Mouse (Mus musculus) gastrocnemius, adult 2 months (tissue): Measurements from ENCODE around the gene Iah1. TPM values are rescaled to one million over a fixed set of nuclear protein-coding genes. Genes with fewer than 3 reads are reported as not detected.
A peak's percentile ranks its signal among the peaks of the same experiment; 100 is the strongest.

Experiments
- DNase-seq: peaks from one replicate; pipeline ENCODE4 v3.0.0; 2022
- H3K27ac ChIP-seq: fragments of 200-600 bp; 2 replicates; pipeline ENCODE4 v1.8.1; 2022; ENCODE audit warnings: mild to moderate bottlenecking
- H3K4me3 ChIP-seq: fragments of 200-600 bp; 2 replicates; pipeline ENCODE4 v1.8.1; 2022; ENCODE audit warnings: mild to moderate bottlenecking, moderate library complexity
- CTCF ChIP-seq: fragments of 200-600 bp; IDR thresholded peaks from 2 replicates; pipeline ENCODE4 v1.8.1; 2022; ENCODE audit warnings: antibody characterized with exemption, mild to moderate bottlenecking, moderate library complexity
- intact Hi-C: fragments of 180-260 bp; cut with DNase I; formaldehyde crosslinking; loops from one replicate; pipeline ENCODE4 v1.15.1; 2025
- total RNA-seq, 2 experiments: library from RNA; stranded (reverse); gene quantifications; 2 replicates each; pipeline ENCODE4 v1.2.3; 2021

Gene Iah1
- total RNA-seq, 2 experiments from 2014 or later, result 4.5 to 6.3 TPM

GRCm38 (mm10) chr12:21289651-21290050 lies 26.5 kb upstream of the Iah1 start:
- no peak for DNase-seq
- no peak for TF ChIP-seq CTCF
- Histone ChIP-seq H3K27ac (no peak overlapping the region), H3K4me3 (no peak overlapping the region)
- intact Hi-C loops, result loop anchor here (5.0 kb wide), 1 partner anchor 83 kb away; the partner anchor contains the start of gene Adam17

GRCm38 (mm10) chr12:21298856-21299255 lies 17.3 kb upstream of the Iah1 start:
- H3K27ac ChIP-seq, result no peak overlapping the region
- no peak for DNase-seq
- no peak overlapping the region for H3K4me3 ChIP-seq
- TF ChIP-seq CTCF, result no peak
- intact Hi-C loops, result no loop called here

- DNase-seq, result no peak
- TF ChIP-seq CTCF, result no peak
- H3K27ac ChIP-seq, result no peak overlapping the region
- no peak overlapping the region for H3K4me3 ChIP-seq
- intact Hi-C loops, result no loop called here
Measured at GRCm38 (mm10) chr12:21301324-21301723, 14.9 kb upstream of the Iah1 start.

GRCm38 (mm10) chr12:21301932-21302331 lies 14.3 kb upstream of the Iah1 start:
- no peak for DNase-seq
- intact Hi-C loops, result no loop called here
- no peak overlapping the region for H3K4me3 ChIP-seq
- no peak overlapping the region for H3K27ac ChIP-seq
- no peak for TF ChIP-seq CTCF

- DNase-seq, result no peak
- Histone ChIP-seq H3K27ac (no peak overlapping the region), H3K4me3 (no peak overlapping the region)
- intact Hi-C loops, result no loop called here
- TF ChIP-seq CTCF, result no peak
Measured at GRCm38 (mm10) chr12:21302361-21302783, 13.8 kb upstream of the Iah1 start.

- intact Hi-C loops, result no loop called here
- Histone ChIP-seq H3K27ac (no peak overlapping the region), H3K4me3 (no peak overlapping the region)
- no peak for TF ChIP-seq CTCF
- DNase-seq, result no peak
Measured at GRCm38 (mm10) chr12:21305741-21306140, 10.4 kb upstream of the Iah1 start.

GRCm38 (mm10) chr12:21306721-21307120 lies 9.5 kb upstream of the Iah1 start:
- intact Hi-C loops, result no loop called here
- no peak for DNase-seq
- no peak overlapping the region for H3K27ac ChIP-seq
- no peak overlapping the region for H3K4me3 ChIP-seq
- no peak for TF ChIP-seq CTCF

GRCm38 (mm10) chr12:21312201-21312600 lies 4.0 kb upstream of the Iah1 start:
- Histone ChIP-seq H3K4me3 (no peak overlapping the region), H3K27ac (no peak overlapping the region)
- intact Hi-C loops, result no loop called here
- no peak for DNase-seq
- TF ChIP-seq CTCF, result no peak

- peak; percentile 58 for DNase-seq
Measured at GRCm38 (mm10) chr12:21316869-21317265, 678 bp downstream of the Iah1 start.

GRCm38 (mm10) chr12:21318143-21318895 lies 2.1 kb downstream of the Iah1 start:
- intact Hi-C loops, result no loop called here
- peak; percentile 83 for TF ChIP-seq CTCF
- Histone ChIP-seq H3K4me3 (no peak overlapping the region), H3K27ac (no peak overlapping the region)
- peak; percentile 62 for DNase-seq

More at GRCm38 (mm10) chr12:21316869-21317265, 678 bp downstream of the Iah1 start:
- peak overlapping the region; percentile 87 for H3K27ac ChIP-seq
- no peak for TF ChIP-seq CTCF
- intact Hi-C loops, result no loop called here
- H3K4me3 ChIP-seq, result peak overlapping the region; percentile 94

GRCm38 (mm10) chr12:21320317-21320716 lies 4.1 kb downstream of the Iah1 start:
- TF ChIP-seq CTCF, result no peak
- intact Hi-C loops, result no loop called here
- H3K27ac ChIP-seq, result no peak overlapping the region
- no peak overlapping the region for H3K4me3 ChIP-seq
- DNase-seq, result no peak

- intact Hi-C loops, result no loop called here
- DNase-seq, result no peak
- H3K4me3 ChIP-seq, result no peak overlapping the region
- no peak for TF ChIP-seq CTCF
- H3K27ac ChIP-seq, result no peak overlapping the region
Measured at GRCm38 (mm10) chr12:21321170-21321569, 5.0 kb downstream of the Iah1 start.

- DNase-seq, result no peak
- intact Hi-C loops, result no loop called here
- no peak for TF ChIP-seq CTCF
- Histone ChIP-seq H3K27ac (no peak overlapping the region), H3K4me3 (no peak overlapping the region)
Measured at GRCm38 (mm10) chr12:21322296-21322695, 6.1 kb downstream of the Iah1 start.

GRCm38 (mm10) chr12:21322856-21323255 lies 6.7 kb downstream of the Iah1 start:
- intact Hi-C loops, result no loop called here
- no peak overlapping the region for H3K27ac ChIP-seq
- DNase-seq, result no peak
- TF ChIP-seq CTCF, result no peak
- no peak overlapping the region for H3K4me3 ChIP-seq
